Mouse (Mus musculus) limb, embryonic 11.5 days (tissue): ENCODE measurements around the gene H2-K1. TPM values are rescaled to one million over a fixed set of nuclear protein-coding genes. Genes with fewer than 3 reads are reported as not detected.

Experiments
- ATAC-seq: fragments of 200-750 bp; cut with Nextera tagmentation; 2 replicates; pipeline ENCODE4 v1.8.0; 2017; ENCODE audit warnings: low read depth; ENCODE audit not compliant: insufficient number of reproducible peaks, low FRiP score, low TSS enrichment
- DNase-seq: peaks from one replicate; pipeline ENCODE4 v3.0.0-alpha.2; 2015; ENCODE audit warnings: low spot score
- H3K27ac ChIP-seq: fragments of 300-500 bp; sonication (generic); replicated peaks from 2 replicates; pipeline ENCODE4 v1.5.1; 2014; ENCODE audit warnings: low read depth, mild to moderate bottlenecking, low read length
- H3K27me3 ChIP-seq: fragments of 300-500 bp; sonication (generic); 2 replicates; pipeline ENCODE4 v1.6.1; 2014; ENCODE audit warnings: mild to moderate bottlenecking, low read length, mixed read lengths; ENCODE audit not compliant: control insufficient read depth, insufficient read depth
- H3K36me3 ChIP-seq: fragments of 300-500 bp; sonication (generic); 2 replicates; pipeline ENCODE4 v1.6.1; 2014; ENCODE audit warnings: mild to moderate bottlenecking, low read length, moderate library complexity, mixed read lengths; ENCODE audit not compliant: control insufficient read depth, insufficient read depth
- H3K4me1 ChIP-seq: fragments of 300-500 bp; sonication (generic); 2 replicates; pipeline ENCODE4 v1.6.1; 2014; ENCODE audit warnings: low read length, mixed read lengths; ENCODE audit not compliant: control insufficient read depth, insufficient read depth
- H3K4me2 ChIP-seq: fragments of 300-500 bp; sonication (generic); 2 replicates; pipeline ENCODE4 v1.6.1; 2014; ENCODE audit warnings: low read depth, mild to moderate bottlenecking, moderate library complexity; ENCODE audit not compliant: severe bottlenecking
- H3K4me3 ChIP-seq: fragments of 300-500 bp; sonication (generic); 2 replicates; pipeline ENCODE4 v1.5.1; 2014; ENCODE audit warnings: low read depth, low read length
- H3K9ac ChIP-seq: fragments of 300-500 bp; sonication (generic); 2 replicates; pipeline ENCODE4 v1.6.1; 2014; ENCODE audit warnings: mild to moderate bottlenecking, low read length
- H3K9me3 ChIP-seq: fragments of 300-500 bp; sonication (generic); 2 replicates; pipeline ENCODE4 v1.6.1; 2016; ENCODE audit warnings: low read length; ENCODE audit not compliant: control insufficient read depth
- WGBS: fragments of 180-500 bp; shearing (Covaris S2); extraction: QIAGEN DNeasy Blood & Tissue Kit; methylation state at CpG from one replicate; pipeline ENCODE4 v1.1.7; 2014; 5-methylcytosine and 5-hydroxymethylcytosine counted together
- polyA plus RNA-seq: library from polyadenylated mRNA; unstranded; fragments of >200 nt; fragmentation: Nextera tagmentation; extraction: Ambion mirVana; gene quantifications from 2 replicates; pipeline ENCODE4 v1.2.1, GENCODE M21; 2014

Gene H2-K1
- 4.2 and 5.3 TPM in 2 replicates for polyA plus RNA-seq

DNA sequence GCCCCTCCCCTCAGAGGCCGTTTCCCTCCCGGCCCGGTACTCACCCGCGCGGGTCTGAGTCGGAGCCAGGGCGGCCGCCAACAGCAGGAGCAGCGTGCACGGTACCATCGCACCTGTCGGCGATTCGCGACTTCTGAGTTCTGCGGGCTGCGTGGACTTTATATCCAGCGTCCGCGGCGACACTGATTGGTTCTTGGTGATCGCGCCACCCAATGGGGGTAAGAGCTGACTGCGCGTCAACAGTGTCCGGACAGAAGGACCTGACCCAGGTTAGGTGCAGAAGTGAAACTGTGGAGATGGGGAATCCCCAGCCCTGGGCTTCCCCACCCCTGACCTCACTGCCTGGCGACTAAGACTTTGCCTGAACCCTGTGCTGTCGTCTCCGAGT, at the start of gene H2-K1:
H2-K1 (minus strand) TSS at position 198 of the 388 bp plus-strand sequence.
- H3K4me1 ChIP-seq: 0 out of 2 replicates have a peak, but pooled peaks cover 2% of the 10 kb centered on the region
- DNase-seq (peak; percentile 76), ATAC-seq (0 out of 2 replicates have a peak, but pooled peaks have one; percentile 44)
- peaks cover 20% of the 10 kb centered on the region for H3K27me3 ChIP-seq
- peak within 1 kb of the TSS; percentile 37 for H3K9ac ChIP-seq
- H3K27ac ChIP-seq: no peak within 1 kb of the TSS
- peak within 1 kb of the TSS; percentile 41 for H3K4me3 ChIP-seq
- no peaks in the 10 kb centered on the region for H3K9me3 ChIP-seq
- H3K36me3 ChIP-seq: no peaks in the 10 kb centered on the region
- under 1% methylated on average over 27 of the region's 30 CpGs for WGBS
- peak within 1 kb of the TSS; percentile 92 for H3K4me2 ChIP-seq

DNA sequence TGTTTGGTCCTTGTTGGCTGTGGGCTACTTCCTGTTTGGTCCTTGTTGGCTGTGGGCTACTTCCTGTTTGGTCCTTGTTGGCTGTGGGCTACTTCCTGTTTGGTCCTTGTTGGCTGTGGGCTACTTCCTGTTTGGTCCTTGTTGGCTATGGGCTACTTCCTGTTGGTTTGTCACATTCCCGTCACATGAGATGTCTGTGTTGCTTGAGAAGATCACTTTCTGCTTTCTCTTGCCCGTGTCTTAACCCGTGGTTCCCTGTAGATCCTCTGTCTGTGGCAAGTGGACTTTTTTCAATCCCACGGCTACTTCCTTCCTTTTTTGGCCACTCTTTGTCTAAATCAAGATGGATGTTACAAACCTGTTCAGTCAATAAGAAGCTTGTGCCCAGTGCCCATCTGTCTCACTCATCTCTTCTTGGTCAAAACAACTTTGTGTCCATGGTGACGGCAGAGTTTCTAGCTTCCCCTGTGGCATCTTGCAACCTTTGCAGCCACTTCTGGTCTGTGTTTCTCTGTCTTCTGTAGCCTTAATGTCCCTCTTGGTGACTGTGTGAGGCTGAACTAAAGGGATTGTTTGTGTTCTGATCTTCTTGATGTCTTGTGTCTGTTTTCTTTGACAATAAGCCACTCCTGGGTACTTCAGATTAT, 47.4 kb upstream of the H2-K1 start:
- Histone ChIP-seq H3K4me3 (no peak overlapping the region), H3K36me3 (no peaks in the 10 kb centered on the region), H3K9me3 (no peaks in the 10 kb centered on the region), H3K9ac (no peak overlapping the region), H3K4me2 (no peak overlapping the region), H3K27me3 (no peaks in the 10 kb centered on the region), H3K4me1 (no peaks in the 10 kb centered on the region), H3K27ac (no peak overlapping the region)
- WGBS: 91% methylated on average over 5 of the region's 5 CpGs
- DNase-seq (no peak), ATAC-seq (no peak)

DNA sequence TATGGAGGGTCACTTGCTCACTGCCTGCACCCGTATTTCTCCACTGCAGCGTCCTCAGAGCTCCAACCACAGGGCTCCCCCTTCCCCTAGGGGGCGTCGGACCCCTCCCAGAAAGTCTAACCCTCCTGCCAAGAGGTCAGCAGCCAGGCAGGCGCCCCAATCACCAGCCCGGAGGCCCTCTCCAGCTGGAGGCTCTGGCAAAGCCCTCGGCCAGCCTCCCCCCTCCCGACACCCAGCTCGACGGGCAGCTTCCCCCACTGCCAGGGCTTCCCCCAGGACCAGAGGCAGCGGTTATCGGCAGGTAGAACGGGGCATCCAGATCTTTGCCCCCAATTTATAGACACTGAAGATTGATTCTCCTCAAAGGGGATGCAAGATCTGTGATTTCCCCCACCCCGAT, 45.8 kb upstream of the H2-K1 start:
- Histone ChIP-seq H3K27me3 (no peaks in the 10 kb centered on the region), H3K4me3 (no peak overlapping the region), H3K4me1 (peaks cover 7% of the 10 kb centered on the region), H3K36me3 (no peaks in the 10 kb centered on the region), H3K27ac (no peak overlapping the region), H3K9ac (no peak overlapping the region), H3K9me3 (no peaks in the 10 kb centered on the region), H3K4me2 (no peak overlapping the region)
- WGBS: 70% methylated on average over 14 of the region's 14 CpGs
- DNase-seq (no peak), ATAC-seq (no peak)

DNA sequence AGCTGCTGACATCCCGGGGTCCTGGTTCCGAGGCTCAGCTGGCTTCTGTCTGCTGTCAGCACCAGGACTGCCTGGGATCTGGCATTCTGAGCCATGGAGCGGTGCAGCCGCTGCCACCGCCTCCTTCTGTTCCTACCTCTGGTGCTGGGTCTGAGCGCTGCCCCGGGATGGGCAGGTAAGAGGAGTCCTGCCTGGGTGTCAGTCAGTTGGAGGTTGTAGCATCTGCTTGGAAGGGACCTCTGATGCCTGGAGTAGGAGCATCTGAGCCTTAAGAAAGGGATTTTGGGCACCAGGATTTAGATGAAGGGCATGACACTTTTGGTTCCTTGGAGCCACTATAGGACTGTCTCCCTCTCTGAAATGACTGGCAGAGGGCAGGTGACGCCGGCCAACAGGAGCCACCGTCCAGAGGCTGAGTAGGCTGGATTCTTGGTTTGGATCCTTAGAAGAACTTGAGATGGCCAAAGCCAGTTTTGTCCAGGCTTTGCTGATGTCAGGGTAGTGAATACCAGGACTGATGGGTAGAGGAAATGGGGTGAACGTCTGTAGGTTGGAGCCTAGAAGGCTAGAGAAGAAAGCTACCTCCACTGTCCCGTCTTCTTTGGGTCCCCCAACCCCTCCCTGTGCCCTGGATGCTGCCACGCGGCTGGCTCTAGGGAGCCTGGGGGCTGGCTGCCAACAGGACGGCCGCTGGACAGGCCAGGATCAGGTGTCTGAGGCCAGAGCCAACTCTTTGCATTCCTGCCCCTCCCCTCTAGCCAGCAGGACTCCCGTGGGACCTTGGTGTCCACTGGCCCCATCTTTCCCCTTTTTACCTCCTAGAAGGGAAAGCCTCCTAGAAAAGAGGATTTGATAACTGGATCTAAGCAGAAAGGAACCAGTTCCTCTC, 39.7 kb upstream of the H2-K1 start:
- no peaks in the 10 kb centered on the region for H3K9me3 ChIP-seq
- 0 out of 2 replicates have a peak overlapping the region, but pooled peaks have one; percentile 2 for H3K9ac ChIP-seq
- H3K27me3 ChIP-seq: peaks cover 2% of the 10 kb centered on the region; the same call in 1 of the 2 replicates
- H3K4me2 ChIP-seq: peak overlapping the region; percentile 44
- ATAC-seq (no peak), DNase-seq (peak; percentile 36)
- H3K27ac ChIP-seq: no peak overlapping the region
- 29% methylated on average over 17 of the region's 17 CpGs for WGBS
- peak overlapping the region; percentile 12 for H3K4me3 ChIP-seq
- H3K36me3 ChIP-seq: peaks cover 18% of the 10 kb centered on the region
- H3K4me1 ChIP-seq: peaks cover 27% of the 10 kb centered on the region

DNA sequence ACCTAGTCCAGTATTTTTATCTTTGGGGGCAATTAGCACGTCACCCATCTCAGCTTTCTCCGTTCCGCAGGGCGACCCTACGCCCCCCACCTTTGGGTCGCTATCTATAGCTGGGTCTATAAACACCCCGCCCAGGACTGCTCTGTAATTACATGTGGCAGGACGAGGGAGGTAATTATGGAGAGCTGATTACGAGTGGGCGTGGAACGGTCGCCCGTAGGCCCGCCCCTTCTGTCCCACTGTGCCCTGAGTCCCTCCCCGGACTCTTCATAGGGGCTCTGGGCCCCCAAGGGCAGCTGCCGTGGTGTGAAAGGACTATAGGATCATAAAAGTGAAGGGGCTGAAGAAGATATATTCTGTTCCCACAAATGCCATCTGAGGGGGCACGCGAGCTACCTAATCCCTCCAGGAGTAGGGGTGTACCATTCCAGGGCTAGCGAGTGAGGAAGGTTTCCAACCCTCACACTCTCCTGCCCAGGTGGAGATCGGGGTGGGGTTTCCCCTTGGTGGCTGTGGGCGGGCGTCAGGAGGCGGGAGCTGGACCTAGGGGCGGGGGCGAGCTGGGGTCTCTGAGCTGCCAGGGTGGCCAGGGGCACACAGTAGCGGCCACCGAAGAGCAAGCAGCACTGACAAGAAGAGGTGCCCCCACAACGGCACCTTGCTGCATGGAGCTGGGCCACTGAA, 38.9 kb upstream of the H2-K1 start, which contains the start of gene Col11a2:
Col11a2 (plus strand) TSS at position 560 of the 684 bp plus-strand sequence.
- H3K4me3 ChIP-seq: peak within 1 kb of the TSS; percentile 12
- H3K27me3 ChIP-seq: peaks cover 2% of the 10 kb centered on the region; the same call in 1 of the 2 replicates
- no peak within 1 kb of the TSS for H3K27ac ChIP-seq
- peaks cover 27% of the 10 kb centered on the region for H3K4me1 ChIP-seq
- H3K36me3 ChIP-seq: peaks cover 18% of the 10 kb centered on the region
- WGBS: 7% methylated on average over 28 of the region's 28 CpGs
- ATAC-seq (peak; percentile 7; the same call in 1 of the 2 replicates), DNase-seq (no peak)
- H3K9ac ChIP-seq: 0 out of 2 replicates have a peak within 1 kb of the TSS, but pooled peaks have one; percentile 7
- no peaks in the 10 kb centered on the region for H3K9me3 ChIP-seq
- peak within 1 kb of the TSS; percentile 44 for H3K4me2 ChIP-seq

DNA sequence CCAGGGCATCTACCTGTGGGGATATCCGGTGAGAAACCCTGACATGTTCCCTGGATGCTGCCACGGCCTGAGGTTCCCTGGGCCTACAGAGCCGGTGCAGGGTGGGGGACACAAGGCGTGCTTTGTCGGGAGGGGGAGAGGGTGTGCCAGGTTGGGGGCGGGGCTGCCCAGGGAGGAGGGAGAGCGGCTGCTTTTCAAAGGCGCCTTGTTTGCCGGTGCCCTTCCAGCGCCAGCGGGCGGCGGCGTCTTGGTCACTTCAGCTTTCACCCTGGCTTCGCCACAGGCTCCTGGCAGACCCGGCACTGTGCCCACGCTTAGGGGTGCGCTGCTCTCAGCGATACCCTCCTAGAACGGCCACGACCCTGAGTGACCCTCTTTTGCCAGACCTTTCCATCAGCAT, 38.3 kb upstream of the H2-K1 start:
- WGBS: 16% methylated on average over 21 of the region's 21 CpGs
- Histone ChIP-seq H3K27me3 (peaks cover 2% of the 10 kb centered on the region; the same call in 1 of the 2 replicates), H3K9me3 (no peaks in the 10 kb centered on the region), H3K4me3 (0 out of 2 replicates have a peak overlapping the region, but pooled peaks have one; percentile 12), H3K9ac (0 out of 2 replicates have a peak overlapping the region, but pooled peaks have one; percentile 7), H3K27ac (no peak overlapping the region), H3K4me2 (peak overlapping the region; percentile 44), H3K4me1 (peaks cover 27% of the 10 kb centered on the region), H3K36me3 (peaks cover 18% of the 10 kb centered on the region)
- ATAC-seq (peak; percentile 10; the same call in 1 of the 2 replicates), DNase-seq (no peak)

DNA sequence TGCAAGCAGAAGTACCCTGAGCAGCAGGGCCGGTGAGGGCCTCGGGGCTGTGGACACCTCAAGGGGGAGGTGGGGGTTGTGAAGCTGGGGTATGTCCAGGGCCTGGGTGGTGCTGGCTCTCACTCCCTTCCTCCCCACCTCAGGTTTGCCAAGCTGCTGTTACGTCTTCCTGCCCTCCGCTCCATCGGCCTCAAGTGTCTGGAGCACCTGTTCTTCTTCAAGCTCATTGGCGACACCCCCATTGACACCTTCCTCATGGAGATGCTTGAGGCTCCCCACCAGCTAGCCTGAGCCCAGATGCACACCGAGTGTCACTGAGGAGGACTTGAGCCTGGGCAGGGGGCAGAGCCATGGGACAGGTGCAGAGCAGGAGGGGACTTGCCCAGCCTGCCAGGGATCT, 37.1 kb upstream of the H2-K1 start:
- no peak overlapping the region for H3K4me2 ChIP-seq
- peaks cover 2% of the 10 kb centered on the region; the same call in 1 of the 2 replicates for H3K27me3 ChIP-seq
- no peak overlapping the region for H3K4me3 ChIP-seq
- H3K9me3 ChIP-seq: no peaks in the 10 kb centered on the region
- no peak overlapping the region for H3K27ac ChIP-seq
- WGBS: 94% methylated on average over 7 of the region's 7 CpGs
- peaks cover 34% of the 10 kb centered on the region for H3K4me1 ChIP-seq
- H3K36me3 ChIP-seq: peaks cover 18% of the 10 kb centered on the region
- ATAC-seq: no peak
- no peak for DNase-seq
- H3K9ac ChIP-seq: no peak overlapping the region

DNA sequence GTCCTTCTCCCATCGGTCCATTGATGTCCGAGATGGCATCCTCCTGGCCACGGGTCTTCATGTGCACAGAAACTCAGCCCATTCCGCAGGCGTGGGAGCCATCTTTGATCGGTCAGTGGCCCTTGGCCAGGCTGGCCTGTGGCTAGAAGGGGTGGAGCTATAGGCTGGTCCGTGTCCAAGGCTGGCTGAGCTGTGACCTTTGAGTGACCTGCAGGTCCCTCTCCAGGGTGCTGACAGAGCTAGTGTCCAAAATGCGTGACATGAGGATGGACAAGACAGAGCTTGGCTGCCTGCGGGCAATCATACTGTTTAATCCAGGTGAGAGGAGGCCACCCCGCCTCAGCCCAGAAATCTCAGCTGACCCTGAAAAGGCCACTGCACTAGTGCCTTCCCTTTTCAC, 36.5 kb upstream of the H2-K1 start:
- peaks cover 34% of the 10 kb centered on the region for H3K4me1 ChIP-seq
- ATAC-seq (no peak), DNase-seq (no peak)
- no peak overlapping the region for H3K9ac ChIP-seq
- no peak overlapping the region for H3K4me2 ChIP-seq
- H3K36me3 ChIP-seq: peaks cover 18% of the 10 kb centered on the region
- H3K9me3 ChIP-seq: no peaks in the 10 kb centered on the region
- no peak overlapping the region for H3K27ac ChIP-seq
- 81% methylated on average over 10 of the region's 10 CpGs for WGBS
- H3K27me3 ChIP-seq: peaks cover 2% of the 10 kb centered on the region; the same call in 1 of the 2 replicates
- no peak overlapping the region for H3K4me3 ChIP-seq
